Mouse (Mus musculus): ENCODE data around the gene Ctbp2. TPM values are rescaled to one million over a fixed set of nuclear protein-coding genes. Genes with fewer than 3 reads are reported as not detected.

Ctbp2 gene
- polyA plus RNA-seq, 1 experiment from 2014 or later = 123 TPM

DNA sequence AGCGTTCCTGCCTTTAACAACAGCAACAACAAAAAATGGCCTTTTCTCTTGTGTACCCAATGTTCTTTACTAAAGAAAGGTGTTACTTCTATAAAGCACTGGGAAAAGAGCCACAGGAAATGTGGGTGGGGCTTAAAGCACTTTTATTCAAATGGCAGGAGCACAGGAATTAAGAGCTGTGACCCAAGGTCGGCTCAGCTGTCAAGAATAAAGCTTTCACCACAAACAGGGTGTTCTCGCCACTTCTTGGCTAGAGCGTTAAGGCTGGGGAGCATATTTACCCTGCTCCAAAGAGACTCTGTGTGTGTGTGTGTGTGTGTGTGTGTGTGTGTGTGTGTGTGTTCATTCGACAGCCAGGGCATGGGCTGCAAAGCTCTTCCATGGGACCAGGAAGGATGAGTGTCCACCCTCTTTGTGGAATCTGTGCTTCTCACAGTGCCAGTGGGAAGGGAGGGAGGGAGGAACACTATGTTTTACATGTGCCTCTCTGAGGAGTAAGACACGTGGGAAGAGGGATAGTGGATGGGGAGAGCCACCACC, 104.6 kb downstream of the Ctbp2 start:
- Histone ChIP-seq H3K27ac (ENCODE audit: low read length) (peak overlapping the region; percentile 3; the same call in 1 of the 2 replicates), H3K4me1 (ENCODE audit: insufficient read depth, low read length) (peaks cover 40% of the 10 kb centered on the region), H3K36me3 (ENCODE audit: insufficient read depth, low read length) (peaks cover 3% of the 10 kb centered on the region), H3K9me3 (ENCODE audit: low read length) (no peaks in the 10 kb centered on the region), H3K4me2 (replicated peaks; ENCODE audit: low read depth, low read length) (no peak overlapping the region), H3K9ac (replicated peaks; ENCODE audit: low read length) (no peak overlapping the region), H3K27me3 (ENCODE audit: insufficient read depth, low read length) (no peaks in the 10 kb centered on the region), H3K4me3 (ENCODE audit: low read length) (no peak overlapping the region)
- ATAC-seq (ENCODE audit: low FRiP score, low TSS enrichment) = no peak
- 36% methylated on average over 6 of the region's 6 CpGs for WGBS

DNA sequence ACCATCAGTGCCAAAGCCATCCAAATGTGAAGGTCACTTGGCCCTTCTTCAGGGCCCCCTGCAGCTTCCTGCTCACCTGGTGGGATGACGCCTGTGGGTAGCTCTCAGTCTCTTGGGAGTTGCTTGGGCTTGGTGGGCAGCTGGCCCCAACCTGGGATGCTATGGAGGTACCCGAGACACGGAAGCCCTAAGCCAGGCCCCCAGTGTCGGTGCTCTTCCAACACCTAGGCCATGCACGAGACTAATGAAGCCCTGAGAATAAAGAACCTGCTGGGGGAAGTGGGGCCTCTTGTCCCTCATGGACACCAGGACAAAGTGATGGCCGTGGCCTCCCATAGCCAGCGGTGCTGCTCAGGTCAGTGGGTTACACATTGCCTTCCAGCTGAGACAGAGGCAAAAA, 105.2 kb downstream of the Ctbp2 start:
- peak overlapping the region; percentile 3; the same call in 1 of the 2 replicates for H3K27ac ChIP-seq (ENCODE audit: low read length)

DNA sequence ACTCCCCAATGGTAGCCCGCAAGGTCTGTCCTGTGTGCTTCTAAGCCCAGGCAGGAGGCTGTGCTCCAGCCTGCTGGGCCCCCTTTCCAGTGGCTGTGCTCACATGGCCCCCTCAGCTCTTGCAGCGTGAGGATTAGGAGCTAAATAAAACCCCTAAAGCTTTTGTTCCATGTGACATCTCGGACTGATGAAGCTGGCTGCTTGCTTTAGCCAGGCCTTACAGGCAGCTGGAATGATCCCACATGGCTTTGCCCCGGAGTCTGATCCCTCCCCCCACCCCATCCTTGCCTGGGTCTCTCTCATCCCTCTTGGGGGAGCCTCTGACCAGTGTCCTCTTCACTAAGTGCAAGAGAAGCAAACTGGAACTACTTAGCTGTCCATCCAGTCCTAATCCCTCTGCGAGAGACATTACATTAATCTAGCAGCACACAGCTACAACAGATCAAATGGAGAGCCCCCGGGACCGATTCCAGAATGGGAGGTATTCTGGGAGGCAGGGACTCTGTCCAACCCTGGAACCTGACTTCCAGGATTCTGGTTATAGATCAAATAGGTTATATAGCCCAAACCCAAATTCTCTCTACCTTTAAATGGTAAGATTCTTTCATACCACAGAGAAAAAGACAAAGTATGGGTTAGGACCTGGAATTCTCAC, 108.6 kb downstream of the Ctbp2 start:
- ATAC-seq (ENCODE audit: low FRiP score, low TSS enrichment) = no peak
- Histone ChIP-seq H3K4me2 (replicated peaks; ENCODE audit: low read depth, low read length) (no peak overlapping the region), H3K27ac (ENCODE audit: low read length) (peak overlapping the region; percentile 41), H3K9ac (replicated peaks; ENCODE audit: low read length) (peak overlapping the region; percentile 13; the same call in 1 of the 2 replicates), H3K36me3 (ENCODE audit: insufficient read depth, low read length) (peaks cover 6% of the 10 kb centered on the region), H3K9me3 (ENCODE audit: low read length) (no peaks in the 10 kb centered on the region), H3K4me3 (ENCODE audit: low read length) (no peak overlapping the region), H3K4me1 (ENCODE audit: insufficient read depth, low read length) (peaks cover 66% of the 10 kb centered on the region), H3K27me3 (ENCODE audit: insufficient read depth, low read length) (no peaks in the 10 kb centered on the region)
- WGBS = 40% methylated on average over 7 of the region's 7 CpGs

More for the DNA sequence above, 105.2 kb downstream of the Ctbp2 start:
- H3K9ac ChIP-seq (replicated peaks; ENCODE audit: low read length) = no peak overlapping the region
- H3K4me2 ChIP-seq (replicated peaks; ENCODE audit: low read depth, low read length) = no peak overlapping the region
- no peak overlapping the region for H3K4me3 ChIP-seq (ENCODE audit: low read length)
- peaks cover 4% of the 10 kb centered on the region for H3K36me3 ChIP-seq (ENCODE audit: insufficient read depth, low read length)
- no peaks in the 10 kb centered on the region for H3K27me3 ChIP-seq (ENCODE audit: insufficient read depth, low read length)
- ATAC-seq (ENCODE audit: low FRiP score, low TSS enrichment) = no peak
- H3K9me3 ChIP-seq (ENCODE audit: low read length) = no peaks in the 10 kb centered on the region
- 81% methylated on average over 7 of the region's 7 CpGs for WGBS
- peaks cover 41% of the 10 kb centered on the region for H3K4me1 ChIP-seq (ENCODE audit: insufficient read depth, low read length)

DNA sequence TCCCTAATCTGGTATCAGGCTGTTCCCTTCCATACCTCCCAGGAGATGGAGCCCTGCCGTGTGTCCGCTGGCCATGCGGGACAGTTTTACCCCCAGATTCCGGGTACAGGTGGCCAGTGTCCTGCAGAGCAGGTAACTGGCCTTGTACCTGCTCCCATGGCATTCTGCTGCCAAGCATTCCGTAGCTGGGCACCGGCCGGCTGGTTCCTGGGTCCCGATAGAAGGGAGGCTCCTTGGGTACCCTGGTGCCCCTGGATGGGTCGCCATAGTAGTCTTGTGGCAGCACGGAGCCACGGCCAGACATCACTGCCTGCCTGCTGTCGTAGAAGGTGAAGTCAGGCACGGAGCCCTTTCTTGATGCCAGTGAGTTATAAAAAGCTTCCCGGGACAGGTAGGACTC, 109.5 kb downstream of the Ctbp2 start:
- Histone ChIP-seq H3K4me1 (ENCODE audit: insufficient read depth, low read length) (peaks cover 61% of the 10 kb centered on the region), H3K27me3 (ENCODE audit: insufficient read depth, low read length) (no peaks in the 10 kb centered on the region), H3K4me2 (replicated peaks; ENCODE audit: low read depth, low read length) (no peak overlapping the region), H3K9me3 (ENCODE audit: low read length) (no peaks in the 10 kb centered on the region), H3K27ac (ENCODE audit: low read length) (no peak overlapping the region), H3K9ac (replicated peaks; ENCODE audit: low read length) (no peak overlapping the region), H3K36me3 (ENCODE audit: insufficient read depth, low read length) (peaks cover 10% of the 10 kb centered on the region), H3K4me3 (ENCODE audit: low read length) (no peak overlapping the region)
- WGBS = 94% methylated on average over 14 of the region's 14 CpGs
- ATAC-seq (ENCODE audit: low FRiP score, low TSS enrichment) = no peak

DNA sequence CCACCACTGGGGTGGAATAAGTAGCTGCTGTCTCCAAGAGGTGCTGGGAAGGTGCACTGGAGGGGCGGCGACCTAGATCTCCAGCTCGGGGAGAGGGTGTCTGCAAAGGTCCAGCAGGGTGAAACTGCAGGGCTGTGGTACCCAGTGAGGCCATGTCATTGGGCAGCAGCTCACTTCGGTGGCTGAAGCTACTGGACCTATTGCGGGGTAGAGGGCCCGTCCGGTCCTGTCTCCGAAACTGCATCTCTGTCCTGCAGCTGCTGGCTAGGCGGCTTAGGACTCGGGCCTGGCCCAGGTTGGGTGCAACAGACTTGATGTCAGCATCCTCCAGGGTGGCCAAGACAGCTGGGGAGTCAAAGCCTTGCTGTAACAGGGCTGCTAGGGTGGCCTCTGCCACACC, 110.2 kb downstream of the Ctbp2 start:
- Histone ChIP-seq H3K27me3 (ENCODE audit: insufficient read depth, low read length) (no peaks in the 10 kb centered on the region), H3K27ac (ENCODE audit: low read length) (no peak overlapping the region), H3K36me3 (ENCODE audit: insufficient read depth, low read length) (peaks cover 10% of the 10 kb centered on the region), H3K4me1 (ENCODE audit: insufficient read depth, low read length) (peaks cover 55% of the 10 kb centered on the region), H3K4me2 (replicated peaks; ENCODE audit: low read depth, low read length) (no peak overlapping the region), H3K9me3 (ENCODE audit: low read length) (no peaks in the 10 kb centered on the region), H3K4me3 (ENCODE audit: low read length) (no peak overlapping the region), H3K9ac (replicated peaks; ENCODE audit: low read length) (no peak overlapping the region)
- WGBS = 90% methylated on average over 10 of the region's 10 CpGs
- ATAC-seq (ENCODE audit: low FRiP score, low TSS enrichment) = no peak

DNA sequence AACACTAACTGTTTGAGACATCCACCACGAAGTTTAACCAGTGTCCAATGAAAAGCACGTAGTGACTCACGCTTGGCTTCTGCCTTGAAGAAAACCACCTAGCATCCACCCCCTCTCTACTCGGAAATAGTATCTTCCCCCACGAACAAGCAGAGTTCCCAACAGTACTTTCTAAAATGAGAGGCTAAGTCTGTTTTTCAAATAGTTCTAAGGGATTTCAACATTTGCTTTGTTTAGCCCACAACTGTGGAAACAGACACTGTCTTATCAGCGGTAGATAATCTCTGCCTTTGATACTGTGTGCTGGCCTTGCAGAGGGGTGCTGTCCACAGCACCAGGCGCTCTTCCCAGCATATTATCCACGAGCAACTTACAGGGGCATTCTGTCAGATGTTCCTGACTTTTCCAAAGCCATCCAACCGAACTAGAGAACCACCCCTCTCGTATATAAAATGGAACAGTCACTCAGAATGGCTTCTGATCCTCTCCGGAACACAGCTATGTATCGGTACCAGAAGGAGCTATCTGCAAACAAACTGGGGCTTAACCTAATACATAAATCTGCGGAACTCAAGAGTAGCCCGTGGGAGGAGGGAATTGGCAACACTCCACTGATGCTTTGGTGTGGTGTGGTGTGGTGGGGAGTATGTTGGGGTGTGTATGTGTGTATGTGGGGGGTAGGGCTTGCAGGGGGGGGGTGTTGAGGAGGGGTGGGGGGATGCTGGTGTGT, 111.4 kb downstream of the Ctbp2 start:
- Histone ChIP-seq H3K9ac (replicated peaks; ENCODE audit: low read length) (no peak overlapping the region), H3K9me3 (ENCODE audit: low read length) (no peaks in the 10 kb centered on the region), H3K27me3 (ENCODE audit: insufficient read depth, low read length) (no peaks in the 10 kb centered on the region), H3K36me3 (ENCODE audit: insufficient read depth, low read length) (peaks cover 10% of the 10 kb centered on the region), H3K4me2 (replicated peaks; ENCODE audit: low read depth, low read length) (no peak overlapping the region), H3K4me3 (ENCODE audit: low read length) (no peak overlapping the region), H3K4me1 (ENCODE audit: insufficient read depth, low read length) (peaks cover 55% of the 10 kb centered on the region), H3K27ac (ENCODE audit: low read length) (peak overlapping the region; percentile 8; the same call in 1 of the 2 replicates)
- 52% methylated on average over 14 of the region's 14 CpGs for WGBS
- no peak; the same call in 1 of the 2 replicates for ATAC-seq (ENCODE audit: low FRiP score, low TSS enrichment)

DNA sequence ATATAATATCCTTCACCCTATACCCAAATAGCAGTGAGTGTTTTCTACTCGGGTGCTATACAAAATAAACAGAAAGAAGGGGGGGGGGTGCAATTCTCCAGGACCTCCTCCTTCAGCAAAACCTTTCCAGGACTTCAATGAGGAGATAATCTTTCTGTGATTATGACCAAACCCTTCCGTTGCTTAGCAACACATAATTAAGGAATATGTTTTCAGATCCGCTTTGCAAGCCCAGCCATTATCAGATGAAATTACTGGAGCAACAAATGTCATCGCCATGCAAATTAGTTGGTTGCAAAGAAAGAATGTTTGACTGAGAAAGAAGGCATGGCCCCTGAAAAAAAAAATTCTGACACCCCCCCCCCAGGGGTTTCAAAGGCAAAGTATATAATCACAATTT, 112.5 kb downstream of the Ctbp2 start:
- Histone ChIP-seq H3K4me2 (replicated peaks; ENCODE audit: low read depth, low read length) (no peak overlapping the region), H3K27ac (ENCODE audit: low read length) (peak overlapping the region; percentile 57; the same call in 1 of the 2 replicates), H3K9me3 (ENCODE audit: low read length) (no peaks in the 10 kb centered on the region), H3K36me3 (ENCODE audit: insufficient read depth, low read length) (peaks cover 10% of the 10 kb centered on the region), H3K9ac (replicated peaks; ENCODE audit: low read length) (no peak overlapping the region), H3K4me1 (ENCODE audit: insufficient read depth, low read length) (peaks cover 61% of the 10 kb centered on the region), H3K4me3 (ENCODE audit: low read length) (no peak overlapping the region), H3K27me3 (ENCODE audit: insufficient read depth, low read length) (no peaks in the 10 kb centered on the region)
- 48% methylated on average over 4 of the region's 4 CpGs for WGBS
- no peak for ATAC-seq (ENCODE audit: low FRiP score, low TSS enrichment)

DNA sequence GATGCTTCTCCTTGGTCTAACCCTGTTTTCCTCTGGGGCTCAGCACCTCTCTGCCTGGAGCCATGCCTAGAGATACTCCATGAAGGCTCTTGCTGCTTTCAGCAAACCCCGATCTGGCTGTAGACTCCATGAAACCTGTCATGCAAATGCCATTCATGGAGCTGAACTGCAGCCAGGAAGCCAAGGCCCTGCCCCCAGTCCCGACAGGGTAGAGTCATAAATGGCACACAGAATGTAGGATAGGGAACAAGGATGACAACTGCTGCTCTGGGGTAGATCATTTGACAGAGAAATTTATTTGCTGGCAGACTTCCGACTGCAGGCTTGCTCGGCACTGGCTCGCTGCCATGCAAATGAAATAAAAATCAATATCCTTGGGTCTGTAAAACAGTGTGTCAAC, 113.0 kb downstream of the Ctbp2 start:
- no peak overlapping the region for H3K9ac ChIP-seq (replicated peaks; ENCODE audit: low read length)
- 0 out of 2 replicates have a peak, but pooled peaks have one; percentile 23 for ATAC-seq (ENCODE audit: low FRiP score, low TSS enrichment)
- H3K4me3 ChIP-seq (ENCODE audit: low read length) = no peak overlapping the region
- H3K27me3 ChIP-seq (ENCODE audit: insufficient read depth, low read length) = no peaks in the 10 kb centered on the region
- peaks cover 61% of the 10 kb centered on the region for H3K4me1 ChIP-seq (ENCODE audit: insufficient read depth, low read length)
- peaks cover 10% of the 10 kb centered on the region for H3K36me3 ChIP-seq (ENCODE audit: insufficient read depth, low read length)
- WGBS = 34% methylated on average over 5 of the region's 5 CpGs
- H3K4me2 ChIP-seq (replicated peaks; ENCODE audit: low read depth, low read length) = no peak overlapping the region
- H3K9me3 ChIP-seq (ENCODE audit: low read length) = no peaks in the 10 kb centered on the region
- peak overlapping the region; percentile 57 for H3K27ac ChIP-seq (ENCODE audit: low read length)

DNA sequence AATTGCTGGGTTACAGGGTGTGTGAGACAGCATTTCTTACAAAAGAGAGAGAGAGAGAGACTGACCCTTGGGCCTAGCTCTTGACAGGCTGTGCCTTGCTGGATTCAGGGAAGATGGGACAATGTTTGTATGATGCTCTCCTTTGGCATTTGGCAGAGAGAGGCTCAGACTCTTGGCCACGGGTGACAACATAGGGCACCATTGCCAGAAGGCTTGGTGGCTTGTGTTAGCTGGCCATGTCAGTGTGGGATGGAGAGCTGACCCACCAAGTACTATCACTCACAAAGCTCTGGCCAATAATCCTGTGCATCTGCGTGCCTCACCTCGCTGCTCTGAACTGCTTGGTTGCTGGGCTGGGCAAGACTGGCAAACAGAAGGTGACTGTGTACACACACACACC, 113.7 kb downstream of the Ctbp2 start:
- peaks cover 55% of the 10 kb centered on the region for H3K4me1 ChIP-seq (ENCODE audit: insufficient read depth, low read length)
- peaks cover 10% of the 10 kb centered on the region for H3K36me3 ChIP-seq (ENCODE audit: insufficient read depth, low read length)
- WGBS = 94% methylated on average over 3 of the region's 3 CpGs
- no peak overlapping the region for H3K4me3 ChIP-seq (ENCODE audit: low read length)
- H3K9ac ChIP-seq (replicated peaks; ENCODE audit: low read length) = no peak overlapping the region
- no peak overlapping the region for H3K27ac ChIP-seq (ENCODE audit: low read length)
- H3K27me3 ChIP-seq (ENCODE audit: insufficient read depth, low read length) = no peaks in the 10 kb centered on the region
- no peak for ATAC-seq (ENCODE audit: low FRiP score, low TSS enrichment)
- H3K4me2 ChIP-seq (replicated peaks; ENCODE audit: low read depth, low read length) = no peak overlapping the region
- no peaks in the 10 kb centered on the region for H3K9me3 ChIP-seq (ENCODE audit: low read length)

DNA sequence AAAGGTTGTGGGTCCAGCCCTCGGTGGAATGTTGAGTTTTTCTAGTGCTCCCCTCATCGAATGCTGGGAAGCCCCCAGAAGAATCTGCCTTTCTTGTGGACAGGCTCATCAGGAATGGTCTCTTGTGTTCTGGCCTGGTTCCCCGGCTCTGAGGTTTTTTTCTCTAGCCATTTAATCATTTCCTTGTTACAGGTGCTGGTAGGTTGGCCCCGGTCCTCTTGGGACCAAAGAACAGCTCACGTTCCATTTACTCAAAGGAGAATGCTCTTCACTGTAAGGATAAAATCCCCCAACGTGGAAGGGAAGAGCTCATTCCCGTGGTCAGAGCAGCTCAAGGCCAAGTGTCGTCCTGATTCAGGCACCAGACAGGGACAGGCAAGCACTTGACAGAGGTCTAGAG, 114.5 kb downstream of the Ctbp2 start:
- no peaks in the 10 kb centered on the region for H3K9me3 ChIP-seq (ENCODE audit: low read length)
- H3K4me1 ChIP-seq (ENCODE audit: insufficient read depth, low read length) = peaks cover 47% of the 10 kb centered on the region
- 78% methylated on average over 8 of the region's 8 CpGs for WGBS
- no peak for ATAC-seq (ENCODE audit: low FRiP score, low TSS enrichment)
- no peak overlapping the region for H3K9ac ChIP-seq (replicated peaks; ENCODE audit: low read length)
- H3K36me3 ChIP-seq (ENCODE audit: insufficient read depth, low read length) = peaks cover 10% of the 10 kb centered on the region
- H3K4me3 ChIP-seq (ENCODE audit: low read length) = no peak overlapping the region
- no peak overlapping the region for H3K4me2 ChIP-seq (replicated peaks; ENCODE audit: low read depth, low read length)
- no peaks in the 10 kb centered on the region for H3K27me3 ChIP-seq (ENCODE audit: insufficient read depth, low read length)
- H3K27ac ChIP-seq (ENCODE audit: low read length) = no peak overlapping the region

Measured in kidney, embryonic 16.5 days (tissue).